Mouse (Mus musculus) spleen, adult 2 months (tissue): ENCODE data around the gene Jph2. TPM values are rescaled to one million over a fixed set of nuclear protein-coding genes. Genes with fewer than 3 reads are reported as not detected.

Source experiments
- DNase-seq, 2 experiments: peaks; one replicate each; pipeline versions ENCODE4 v3.0.0 to v3.0.0-alpha.2; 2012 to 2021; ENCODE audit warnings: low spot score in 2 of 2, low read depth in 1 of 2
- H3K27ac ChIP-seq: fragments of 200-500 bp; 2 replicates; pipeline ENCODE4 v1.5.1; 2012; ENCODE audit warnings: low read length, inconsistent platforms; ENCODE audit not compliant: insufficient read depth
- H3K27me3 ChIP-seq: fragments of 200-500 bp; 2 replicates; pipeline ENCODE4 v1.6.1; 2012; ENCODE audit warnings: mild to moderate bottlenecking, moderate library complexity, low read length, inconsistent platforms; ENCODE audit not compliant: control insufficient read depth, insufficient read depth
- H3K36me3 ChIP-seq: fragments of 200-500 bp; 2 replicates; pipeline ENCODE4 v1.6.1; 2012; ENCODE audit warnings: mild to moderate bottlenecking, low read length, inconsistent platforms; ENCODE audit not compliant: control insufficient read depth, insufficient read depth
- H3K4me1 ChIP-seq: fragments of 200-500 bp; 2 replicates; pipeline ENCODE4 v1.6.1; 2011; ENCODE audit warnings: inconsistent platforms; ENCODE audit not compliant: control insufficient read depth, insufficient read depth, insufficient read length
- H3K4me3 ChIP-seq: fragments of 200-500 bp; 2 replicates; pipeline ENCODE4 v1.5.1; 2011; ENCODE audit warnings: mild to moderate bottlenecking, inconsistent platforms; ENCODE audit not compliant: insufficient read depth, insufficient read length; ENCODE audit errors: extremely low read depth
- CTCF ChIP-seq: fragments of 200-500 bp; IDR thresholded peaks from 2 replicates; pipeline ENCODE4 v1.5.1; 2011; ENCODE audit warnings: mild to moderate bottlenecking, inconsistent platforms; ENCODE audit not compliant: insufficient read depth, insufficient read length, insufficient replicate concordance; ENCODE audit errors: extremely low read depth
- POLR2A ChIP-seq: fragments of 200-500 bp; IDR thresholded peaks from 2 replicates; pipeline ENCODE4 v1.6.1; 2011; ENCODE audit warnings: low read depth, low read length, inconsistent platforms
- WGBS: fragments of 180-500 bp; shearing (Covaris S2); methylation state at CpG from one replicate; pipeline ENCODE4 v1.1.7; 2018; 5-methylcytosine and 5-hydroxymethylcytosine counted together
- polyA plus RNA-seq: library from polyadenylated mRNA; depleted of rRNA; stranded (reverse); fragments of >200 nt; gene quantifications from 2 replicates; pipeline ENCODE4 v1.2.3, GENCODE M21; 2012

The Jph2 gene
- polyA plus RNA-seq, 1 experiment, result 2.9 TPM

DNA sequence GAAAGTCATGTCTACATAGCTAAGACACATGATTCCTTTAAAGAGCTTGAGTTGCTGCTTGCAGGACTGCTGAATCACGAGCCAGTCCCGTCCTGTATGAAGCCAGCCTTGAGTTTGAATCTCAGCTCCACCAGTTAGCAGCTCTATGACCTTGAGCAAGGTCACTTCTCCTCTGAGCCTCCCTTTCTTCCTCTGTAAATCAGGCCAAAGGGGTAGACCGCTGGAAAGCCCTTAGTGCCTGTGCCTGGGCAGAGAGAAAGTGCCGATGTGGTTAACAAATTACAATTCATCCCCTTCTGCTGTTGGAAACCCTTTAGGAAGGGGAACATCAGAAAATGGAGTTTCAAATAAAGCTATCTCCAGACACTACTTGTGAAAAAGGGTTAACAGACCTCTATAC lies 40.0 kb upstream of the Jph2 start:
- Histone ChIP-seq H3K27me3 (peaks cover 5% of the 10 kb centered on the region), H3K4me1 (no peaks in the 10 kb centered on the region), H3K27ac (no peak overlapping the region), H3K36me3 (no peaks in the 10 kb centered on the region), H3K4me3 (no peak overlapping the region)
- 49% methylated on average over 4 of the region's 4 CpGs for WGBS
- TF ChIP-seq CTCF (no peak), POLR2A (no peak)
- DNase-seq, result no peak

DNA sequence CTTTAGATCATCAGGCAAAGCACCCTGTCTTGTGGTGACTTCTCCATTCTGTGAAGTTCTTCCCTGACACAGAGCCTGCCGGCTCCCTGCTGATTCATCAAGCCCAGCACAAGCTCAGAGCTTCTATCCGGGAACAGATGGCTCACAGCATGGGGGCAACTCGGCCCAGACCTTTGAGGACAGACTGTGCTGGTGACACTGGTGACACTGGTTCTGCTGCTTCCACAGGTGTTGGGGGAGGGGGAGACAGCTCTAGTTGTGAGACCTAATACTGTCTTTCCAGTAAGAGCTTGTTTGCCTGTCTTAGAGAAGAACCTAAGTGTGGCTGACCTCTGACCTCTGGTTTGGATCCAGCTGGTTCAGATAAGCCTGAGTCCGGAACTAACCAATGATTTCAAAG lies 36.2 kb upstream of the Jph2 start:
- Histone ChIP-seq H3K27me3 (peaks cover 5% of the 10 kb centered on the region), H3K4me1 (no peaks in the 10 kb centered on the region), H3K27ac (no peak overlapping the region), H3K36me3 (no peaks in the 10 kb centered on the region), H3K4me3 (no peak overlapping the region)
- WGBS, result 26% methylated on average over 4 of the region's 4 CpGs
- DNase-seq, result no peak
- TF ChIP-seq CTCF (no peak), POLR2A (no peak)

DNA sequence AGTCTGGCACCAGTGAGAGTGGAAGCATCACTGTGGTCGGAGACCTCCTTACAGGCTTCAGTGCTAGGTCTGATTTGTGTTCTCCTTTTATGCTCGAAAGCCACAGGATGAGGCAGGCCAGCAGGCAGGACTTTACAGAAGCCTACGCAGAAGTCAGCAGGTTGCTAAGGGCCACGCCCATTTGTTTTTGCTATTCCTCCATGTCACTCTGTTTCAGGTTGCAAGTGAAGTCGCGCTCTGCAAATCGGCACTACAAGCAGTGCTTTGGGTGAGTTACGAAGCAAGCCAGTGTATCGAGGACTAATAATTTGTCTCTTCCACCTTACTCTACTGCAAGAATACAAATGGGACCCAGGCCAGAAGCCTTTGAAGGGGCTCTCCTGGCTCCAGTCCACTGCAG lies 33.5 kb upstream of the Jph2 start:
- WGBS, result 83% methylated on average over 9 of the region's 9 CpGs
- Histone ChIP-seq H3K27ac (no peak overlapping the region), H3K36me3 (no peaks in the 10 kb centered on the region), H3K27me3 (no peaks in the 10 kb centered on the region), H3K4me3 (no peak overlapping the region), H3K4me1 (no peaks in the 10 kb centered on the region)
- TF ChIP-seq CTCF (no peak), POLR2A (no peak)
- no peak for DNase-seq

DNA sequence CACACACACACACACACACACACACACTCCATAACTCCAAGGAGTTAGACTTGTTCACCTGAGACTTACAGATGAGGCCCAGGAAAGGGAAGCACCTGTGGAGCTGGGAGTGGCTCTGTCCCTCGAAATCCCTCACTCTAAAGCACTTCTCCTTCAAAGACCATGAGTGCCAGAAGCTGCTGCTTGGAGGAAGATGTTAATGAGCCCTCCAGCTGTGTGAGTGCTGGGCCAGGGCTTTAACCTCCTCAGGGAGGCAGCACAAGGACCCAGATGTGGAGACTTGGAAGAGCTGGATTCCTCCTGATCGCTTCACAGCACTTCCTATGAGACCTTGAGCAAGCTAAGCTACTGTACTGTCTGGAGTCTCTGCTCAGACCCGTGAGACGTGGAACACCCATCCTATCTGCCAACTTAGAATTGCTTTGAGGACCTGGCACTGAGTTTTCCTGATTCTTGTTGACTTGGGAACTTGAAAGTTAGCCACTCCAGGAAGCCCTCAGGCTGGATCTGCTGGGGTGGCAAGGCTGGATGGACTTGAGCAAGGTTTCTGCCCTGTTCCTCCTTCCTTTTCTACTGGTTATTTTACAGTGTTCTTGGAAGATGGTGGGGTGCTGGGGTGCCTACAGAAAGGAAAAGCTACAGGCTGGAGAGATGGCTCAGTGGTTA lies 30.7 kb upstream of the Jph2 start:
- 58% methylated on average over 4 of the region's 4 CpGs for WGBS
- no peaks in the 10 kb centered on the region for H3K27me3 ChIP-seq
- H3K27ac ChIP-seq, result no peak overlapping the region
- no peak for DNase-seq
- H3K36me3 ChIP-seq, result no peaks in the 10 kb centered on the region
- H3K4me3 ChIP-seq, result no peak overlapping the region
- TF ChIP-seq POLR2A, result no peak
- no peak for TF ChIP-seq CTCF
- no peaks in the 10 kb centered on the region for H3K4me1 ChIP-seq

DNA sequence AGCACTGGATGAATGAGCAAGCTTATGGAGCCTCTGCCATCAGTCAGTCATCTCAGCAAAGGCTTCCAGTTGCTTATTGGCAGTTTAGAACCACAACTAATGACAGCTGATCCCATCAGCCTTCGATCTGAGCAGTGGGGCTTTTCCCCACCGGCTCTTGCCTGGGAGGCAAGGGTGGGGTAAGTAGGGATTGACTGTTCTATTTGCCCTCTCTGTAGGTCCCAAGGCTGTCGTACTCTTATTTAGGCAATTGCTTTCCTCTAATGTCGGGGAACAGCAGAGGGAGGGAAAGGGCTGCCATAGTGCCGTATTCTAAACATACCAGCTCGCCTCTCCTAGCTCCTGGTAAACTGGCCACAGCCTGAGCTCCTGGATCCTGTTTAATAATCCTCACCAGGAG lies 26.8 kb upstream of the Jph2 start, which contains the start of gene Oser1:
Gene Oser1 (minus strand): TSS at position 101 of the 400 bp plus-strand sequence.
- peaks cover 6% of the 10 kb centered on the region; the same call in 1 of the 2 replicates for H3K4me1 ChIP-seq
- 93% methylated on average over 6 of the region's 6 CpGs for WGBS
- TF ChIP-seq CTCF (no peak), POLR2A (no peak)
- no peak within 1 kb of the TSS for H3K4me3 ChIP-seq
- no peaks in the 10 kb centered on the region for H3K36me3 ChIP-seq
- H3K27ac ChIP-seq, result no peak within 1 kb of the TSS
- H3K27me3 ChIP-seq, result no peaks in the 10 kb centered on the region
- DNase-seq, result no peak

DNA sequence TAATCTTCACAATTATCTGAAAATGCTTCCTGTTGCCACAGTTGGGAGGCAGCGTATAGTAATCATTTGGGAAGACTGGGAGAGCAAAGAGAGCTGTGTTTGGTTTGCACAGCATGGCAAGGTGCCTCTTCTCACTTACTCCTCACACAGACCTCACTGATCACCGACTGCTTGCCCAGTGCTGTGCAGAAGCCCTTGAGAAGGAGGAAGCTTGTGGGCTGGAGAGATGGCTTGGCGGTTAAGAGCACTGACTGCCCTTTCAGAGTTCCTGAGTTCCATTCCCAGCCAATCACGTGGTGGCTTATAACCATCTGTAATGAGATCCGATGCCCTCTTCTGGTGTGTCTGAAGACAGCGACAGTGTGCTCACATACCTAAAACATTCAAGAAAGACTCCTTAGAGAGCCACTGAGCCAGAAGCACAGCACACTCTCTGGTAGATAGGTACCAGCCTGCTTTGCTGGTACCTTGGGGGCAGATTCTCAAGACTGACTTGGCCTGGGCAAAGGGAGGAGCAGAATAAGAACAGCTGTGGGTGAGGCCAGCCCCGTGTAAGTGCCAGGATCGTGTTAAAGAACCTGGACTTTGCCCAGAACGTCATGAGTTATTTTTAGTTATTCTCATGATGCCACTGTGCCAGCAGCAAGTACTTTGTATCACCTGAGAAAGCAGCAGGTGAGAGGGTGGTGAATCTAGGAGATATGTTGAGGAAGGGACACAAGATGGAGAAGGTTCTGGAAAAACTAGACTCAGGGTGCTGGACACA lies 25.3 kb upstream of the Jph2 start:
- DNase-seq, result no peak
- Histone ChIP-seq H3K36me3 (no peaks in the 10 kb centered on the region), H3K27ac (no peak overlapping the region), H3K27me3 (no peaks in the 10 kb centered on the region), H3K4me1 (peaks cover 8% of the 10 kb centered on the region; the same call in 1 of the 2 replicates), H3K4me3 (no peak overlapping the region)
- TF ChIP-seq POLR2A (no peak), CTCF (no peak)
- 33% methylated on average over 9 of the region's 9 CpGs for WGBS
